Mouse (Mus musculus) spleen, postnatal 10 days (tissue): ENCODE data around the gene Trim11.

Experiments
- DNase-seq, 2 experiments: peaks; one replicate each; pipeline ENCODE4 v3.0.0; 2021 to 2022; ENCODE audit warnings: low spot score in 2 of 2

Trim11 gene

DNA sequence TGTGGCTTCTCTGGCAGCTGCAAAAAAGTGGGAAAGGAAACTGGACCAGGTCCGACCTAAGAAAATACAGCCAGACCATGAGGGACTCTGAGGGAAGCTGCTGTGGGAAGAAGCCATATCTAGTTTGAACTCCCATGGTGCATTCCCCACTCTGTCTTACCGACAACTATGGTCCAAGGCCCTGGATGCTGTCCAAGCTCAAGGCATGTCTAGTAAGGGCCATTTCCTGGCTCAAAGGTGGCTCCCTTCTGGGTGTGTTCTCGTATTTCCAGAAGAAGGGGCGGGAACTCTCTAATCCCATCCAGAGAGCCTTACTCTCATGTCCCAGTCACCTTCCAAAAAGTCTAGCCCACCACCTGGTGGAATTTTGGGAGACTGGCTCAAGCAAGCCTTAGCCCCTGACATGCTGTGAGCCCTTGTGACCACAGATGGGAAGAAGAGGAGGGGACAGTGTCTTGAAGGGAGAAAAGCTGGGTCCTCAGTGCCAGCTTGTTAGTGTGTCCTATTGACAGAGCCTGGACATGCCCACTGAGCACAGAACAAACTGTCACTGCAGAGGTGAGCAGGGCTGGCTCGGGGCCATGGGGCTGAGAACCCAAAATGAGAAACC is 2.6 kb downstream of the Trim11 start:
- DNase-seq = no peak

DNA sequence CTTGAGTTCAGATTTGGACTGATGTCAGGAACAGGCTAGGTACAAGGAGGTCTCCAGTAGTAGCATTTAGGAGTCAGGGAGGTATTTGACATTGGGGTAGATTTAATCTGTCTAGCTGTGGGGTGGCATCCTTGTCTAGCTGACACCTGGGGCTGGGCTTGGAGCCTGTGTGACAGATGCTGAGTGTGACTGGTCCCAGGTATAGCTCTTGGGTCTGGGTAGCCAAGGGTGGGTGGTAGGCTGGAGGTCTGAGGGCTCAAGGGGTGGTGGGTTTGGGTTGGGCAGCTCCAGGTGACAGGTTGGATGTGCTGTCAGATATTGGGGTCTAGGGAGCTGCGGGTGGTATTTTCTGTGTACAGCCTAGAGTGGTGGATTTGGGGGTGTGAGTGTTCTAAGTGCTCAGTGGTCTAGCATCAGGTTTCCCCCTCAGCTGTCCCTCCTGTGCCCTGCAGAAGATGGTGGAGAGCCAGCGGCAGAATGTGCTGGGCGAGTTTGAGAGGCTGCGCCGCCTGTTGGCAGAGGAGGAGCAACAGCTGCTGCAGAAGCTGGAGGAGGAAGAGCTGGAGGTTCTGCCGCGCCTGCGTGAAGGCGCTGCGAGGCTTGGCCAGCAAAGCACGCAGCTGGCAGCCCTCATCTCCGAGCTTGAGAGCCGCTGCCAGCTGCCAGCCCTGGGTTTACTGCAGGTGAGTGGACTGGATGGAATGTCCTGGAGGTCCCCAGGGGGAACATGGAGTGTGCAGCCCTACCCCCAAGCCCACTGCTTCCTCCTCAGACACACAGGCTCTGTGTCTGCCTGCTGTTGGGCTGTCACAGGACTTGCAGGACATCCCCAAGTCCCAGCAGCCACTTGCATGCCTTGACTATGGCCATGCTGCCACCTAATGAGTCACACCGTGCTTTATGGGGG is 3.9 kb downstream of the Trim11 start:
- peak; percentile 57 to 89 for DNase-seq

DNA sequence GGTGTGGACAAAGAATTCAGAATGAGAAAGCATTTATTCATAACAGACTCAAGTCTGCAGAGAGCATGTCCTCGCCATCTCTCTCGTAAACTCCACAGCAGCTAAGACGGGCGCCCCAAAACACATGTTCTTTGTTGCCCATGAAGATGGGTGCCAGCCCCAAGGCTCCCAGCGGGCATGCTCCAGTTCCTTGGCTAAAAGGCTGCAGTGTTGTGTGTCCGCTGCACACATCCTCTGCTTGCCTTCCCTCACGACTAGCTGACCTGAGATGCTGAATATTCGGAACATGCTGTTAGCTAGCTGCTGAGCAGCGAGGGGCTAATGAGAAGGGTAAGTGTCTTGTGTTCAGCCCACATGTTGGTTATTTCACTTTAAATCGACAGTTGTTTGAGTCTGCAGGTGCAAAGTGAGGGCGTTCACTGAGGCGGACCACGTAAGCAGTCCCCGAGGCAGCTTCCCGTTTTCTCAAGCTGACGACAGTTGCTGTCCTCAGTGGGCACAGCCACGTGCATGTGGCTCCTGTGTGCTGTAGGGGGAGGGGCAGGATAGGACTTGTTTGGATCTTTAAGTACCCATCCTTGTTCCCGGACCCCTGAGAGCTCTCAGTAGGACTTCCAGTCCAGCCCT is 4.7 kb downstream of the Trim11 start:
- peak in 1 of 2 experiments; percentile 66 for DNase-seq

DNA sequence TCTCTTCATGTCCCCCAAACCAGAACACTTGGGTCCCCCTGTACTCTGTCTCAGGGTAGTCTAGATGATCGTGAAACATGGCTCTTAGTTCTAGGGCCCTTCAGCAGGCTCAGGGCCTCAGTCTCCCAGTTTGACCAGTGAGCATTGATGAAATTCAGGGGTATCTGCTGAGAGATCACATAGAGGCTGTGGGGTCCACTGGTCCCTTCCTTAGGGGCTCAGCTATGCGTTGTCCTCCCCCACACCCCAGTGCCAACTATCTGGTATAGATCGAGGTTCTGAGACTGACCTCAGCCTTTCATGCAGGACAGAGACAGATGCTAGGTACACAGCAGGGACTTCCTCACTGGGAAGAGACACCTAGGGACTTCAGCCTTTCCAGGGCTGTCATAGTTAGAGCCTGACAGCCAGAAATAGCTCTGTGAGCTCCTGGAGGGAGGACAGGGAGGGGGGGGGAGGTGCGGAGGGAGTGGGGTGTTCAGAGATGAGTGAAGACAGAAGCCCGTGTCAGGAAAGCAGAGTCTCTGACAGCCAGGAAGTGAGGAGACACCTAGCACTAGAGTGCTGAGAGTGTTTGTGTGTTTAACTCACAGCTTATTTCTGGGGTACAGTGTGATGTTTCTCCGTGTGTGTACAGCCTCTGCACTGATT is 5.9 kb downstream of the Trim11 start:
- no peak for DNase-seq

DNA sequence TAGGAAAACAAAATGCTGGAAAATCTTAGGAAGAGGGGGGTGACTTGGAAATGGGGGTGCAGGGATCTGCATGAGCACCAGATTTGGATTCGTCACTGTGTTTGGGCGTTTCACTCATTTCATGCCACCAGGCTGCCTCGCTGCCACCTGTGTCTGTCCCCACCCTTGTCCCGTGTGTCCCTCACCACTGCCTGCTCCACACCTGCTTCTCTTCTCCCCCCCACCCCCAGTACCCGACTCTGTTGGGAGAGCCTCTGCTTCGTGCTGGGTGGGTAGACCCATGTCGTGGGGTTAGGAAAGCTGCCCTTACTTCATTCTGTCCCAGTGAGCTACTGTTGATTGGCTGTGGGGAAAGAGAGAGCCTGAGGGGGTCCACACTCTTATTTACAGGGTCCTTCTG is 6.8 kb downstream of the Trim11 start:
- no peak for DNase-seq

DNA sequence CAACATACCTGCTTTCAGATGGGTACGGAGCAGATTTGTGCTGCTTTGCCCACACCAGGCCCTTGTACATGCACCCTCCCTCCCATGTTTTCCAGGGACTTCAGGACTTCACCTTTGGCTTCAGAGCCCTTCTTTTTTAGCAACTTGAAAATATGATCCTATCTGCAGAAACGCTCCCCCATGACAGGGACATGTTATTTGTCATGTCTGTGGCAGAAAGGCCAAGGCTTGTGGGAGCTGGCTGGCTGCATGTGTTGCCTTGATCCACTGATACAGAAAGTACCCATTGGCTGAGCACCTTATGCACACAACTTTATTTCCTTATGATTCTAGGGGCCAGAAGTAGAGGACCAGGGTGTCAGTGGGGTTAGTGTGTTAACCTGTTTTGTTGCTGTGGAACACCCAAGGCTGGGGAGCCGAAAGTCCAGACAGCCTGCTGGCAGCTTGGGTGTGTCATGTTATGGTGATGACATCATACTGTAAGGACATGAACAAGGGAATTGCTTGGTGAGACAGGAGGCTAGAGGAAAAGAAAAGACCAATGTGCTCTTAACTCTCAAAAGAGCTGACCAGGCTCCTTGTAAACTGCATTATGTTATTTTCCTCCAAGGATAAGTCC is 7.5 kb downstream of the Trim11 start:
- no peak for DNase-seq

DNA sequence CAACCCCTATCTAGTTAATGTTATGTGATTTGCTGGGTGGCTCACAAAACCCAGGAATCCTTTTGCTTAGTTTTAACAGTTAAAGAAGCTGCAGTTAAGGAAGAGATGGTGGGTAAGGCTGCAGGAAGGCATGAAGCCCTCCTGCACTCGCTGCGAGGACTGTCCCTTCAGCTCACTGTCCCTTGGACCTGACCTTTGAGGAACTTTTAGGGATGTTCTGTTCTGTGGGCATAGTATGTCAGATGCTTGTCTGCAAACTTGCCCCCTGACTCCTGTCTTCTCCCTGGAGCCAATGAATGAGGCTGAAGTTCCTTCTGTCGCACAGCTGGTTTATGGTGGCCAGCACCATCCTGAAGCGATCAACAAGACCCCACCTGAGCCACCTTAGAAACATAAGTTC is 11.3 kb downstream of the Trim11 start:
- DNase-seq = no peak

DNA sequence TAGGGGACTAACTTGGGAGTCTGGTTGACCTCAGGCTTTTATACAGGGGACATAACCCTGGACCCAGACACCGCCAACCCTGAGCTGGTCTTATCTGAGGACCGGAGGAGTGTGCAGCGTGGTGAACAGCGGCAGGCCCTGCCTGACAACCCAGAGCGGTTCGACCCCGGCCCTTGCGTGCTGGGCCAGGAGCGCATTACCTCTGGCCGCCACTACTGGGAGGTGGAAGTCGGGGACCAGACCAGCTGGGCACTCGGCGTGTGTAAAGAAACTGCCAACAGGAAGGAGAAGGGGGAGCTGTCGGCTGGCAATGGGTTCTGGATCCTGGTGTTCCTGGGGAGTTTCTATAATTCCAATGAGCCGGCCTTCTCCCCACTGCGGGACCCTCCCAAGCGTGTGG is 12.2 kb downstream of the Trim11 start:
- no peak for DNase-seq

DNA sequence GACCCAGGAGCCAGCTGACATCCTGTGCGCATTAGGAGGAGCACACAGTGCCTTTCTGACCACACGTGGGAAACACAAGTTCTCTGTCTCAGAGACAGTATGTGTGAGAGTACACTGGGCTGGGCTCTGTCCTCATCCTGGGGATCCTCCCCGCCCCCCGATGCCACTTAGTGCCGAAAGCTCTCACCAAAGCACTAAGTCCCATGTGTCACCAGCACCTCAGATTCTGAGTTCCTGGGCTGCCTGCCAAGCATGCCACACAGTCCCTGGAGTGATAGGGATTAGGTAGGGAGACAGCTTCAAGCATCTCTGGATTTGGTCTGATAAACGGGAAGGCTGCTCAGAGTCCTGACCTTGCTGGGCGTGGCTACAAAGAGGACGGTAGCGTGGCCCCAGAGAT is 12.9 kb downstream of the Trim11 start:
- DNase-seq = no peak

DNA sequence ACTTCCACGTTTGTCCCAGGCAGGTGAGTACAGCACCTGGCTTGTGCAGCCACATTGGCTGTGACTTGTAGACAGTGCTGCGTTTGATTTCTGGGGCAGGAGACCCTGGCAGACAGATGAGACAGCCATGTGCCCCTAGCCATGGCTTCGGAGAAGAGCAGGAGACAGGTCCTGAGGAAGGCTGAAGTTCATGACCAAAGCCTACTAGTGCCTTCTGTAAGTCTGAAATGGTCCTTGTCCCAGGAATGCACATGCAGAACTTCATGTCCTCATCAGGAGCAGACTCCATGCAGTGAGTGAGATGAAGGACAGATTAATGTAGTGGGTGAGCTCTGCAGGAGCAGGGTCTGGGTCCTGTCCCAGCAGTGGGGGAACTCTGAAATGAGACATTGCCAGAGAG is 14.0 kb downstream of the Trim11 start:
- DNase-seq = no peak

DNA sequence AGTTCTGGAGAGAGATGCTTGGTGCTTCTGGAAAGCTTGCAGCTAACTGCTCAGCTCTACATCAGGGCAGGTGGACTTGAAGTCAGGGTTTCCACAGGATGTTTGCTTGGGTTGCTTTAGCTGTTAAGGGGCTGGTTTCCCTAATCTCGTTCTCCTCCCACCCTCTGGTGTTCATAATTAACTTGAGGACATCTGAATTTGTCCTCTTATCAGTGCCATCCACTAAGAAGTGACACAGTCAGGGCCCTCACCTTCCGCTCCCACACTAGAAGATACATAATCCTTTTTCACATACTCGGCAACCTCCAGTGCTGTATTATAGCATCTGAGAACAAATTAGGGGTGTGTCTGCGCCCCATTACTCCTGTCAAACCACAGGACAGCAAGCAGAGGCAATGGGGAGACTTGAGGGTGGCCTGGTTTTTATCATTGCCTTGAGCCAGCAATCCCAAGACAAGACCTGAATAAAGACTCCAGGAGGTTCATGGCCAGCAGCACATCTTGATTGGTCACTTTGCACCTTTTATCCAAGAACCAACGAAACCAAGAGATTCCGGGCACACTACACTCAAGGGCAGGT is 15.3 kb downstream of the Trim11 start:
- no peak for DNase-seq

DNA sequence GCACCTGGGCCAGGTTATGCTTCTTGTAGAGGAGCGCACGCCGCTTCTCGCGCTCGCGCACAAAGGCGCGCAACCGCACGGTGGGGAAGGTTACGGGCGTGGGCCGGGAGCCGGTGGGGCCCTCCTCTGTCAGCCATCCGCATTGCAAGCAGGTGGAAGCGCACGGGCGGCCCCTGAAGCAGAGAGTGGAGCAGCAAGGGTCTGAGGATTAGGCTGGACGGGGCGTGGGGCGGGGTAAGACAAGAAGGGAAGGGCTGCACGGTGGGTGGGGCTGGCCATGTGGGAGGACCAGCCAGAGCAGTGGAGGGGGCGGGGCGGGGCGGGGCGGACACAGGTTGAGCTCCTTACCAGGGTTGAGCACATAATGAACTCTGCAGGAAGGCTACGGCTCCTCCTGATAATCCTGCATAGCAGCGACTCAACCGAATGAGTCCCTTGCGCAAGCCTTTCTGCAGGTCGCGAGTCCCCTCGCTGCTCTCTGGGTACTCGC is 16.5 kb downstream of the Trim11 start:
- DNase-seq = peak in 1 of 2 experiments; percentile 74

DNA sequence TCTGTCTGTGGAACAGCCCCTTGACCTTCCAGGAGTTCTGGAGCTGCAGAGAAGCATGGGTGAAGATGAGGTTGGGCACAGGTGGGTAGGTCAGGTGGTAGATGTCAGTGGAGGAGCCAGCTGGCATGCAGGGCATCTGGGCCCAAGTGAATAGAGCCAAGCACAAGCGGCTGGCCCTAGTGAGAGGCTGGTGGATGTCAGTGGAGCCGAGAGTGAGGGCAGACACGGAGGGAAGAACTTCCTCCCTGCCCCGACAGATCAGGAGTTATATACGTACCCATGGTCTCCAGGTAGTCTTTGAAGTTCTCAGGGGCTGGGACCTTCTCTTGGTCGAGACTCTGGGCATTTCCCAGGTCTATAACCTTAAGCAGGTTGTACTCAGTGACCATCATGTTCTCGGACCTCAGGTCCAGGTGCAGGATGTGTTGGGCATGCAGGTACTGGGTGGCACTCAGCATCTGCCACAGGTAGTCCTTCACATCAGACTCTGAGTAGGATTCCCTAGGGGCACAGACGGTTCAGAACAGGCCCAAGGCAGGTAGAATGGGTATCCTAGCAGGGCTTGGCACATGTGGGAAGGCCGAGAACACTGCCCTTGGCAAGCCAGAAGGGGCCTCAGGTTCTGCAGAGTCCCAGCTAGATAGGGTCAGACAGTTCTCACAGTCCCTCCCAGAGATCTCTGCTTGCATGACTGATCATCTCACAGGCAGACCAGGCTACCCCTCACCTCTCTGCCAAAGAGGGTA is 17.3 kb downstream of the Trim11 start:
- no peak for DNase-seq

DNA sequence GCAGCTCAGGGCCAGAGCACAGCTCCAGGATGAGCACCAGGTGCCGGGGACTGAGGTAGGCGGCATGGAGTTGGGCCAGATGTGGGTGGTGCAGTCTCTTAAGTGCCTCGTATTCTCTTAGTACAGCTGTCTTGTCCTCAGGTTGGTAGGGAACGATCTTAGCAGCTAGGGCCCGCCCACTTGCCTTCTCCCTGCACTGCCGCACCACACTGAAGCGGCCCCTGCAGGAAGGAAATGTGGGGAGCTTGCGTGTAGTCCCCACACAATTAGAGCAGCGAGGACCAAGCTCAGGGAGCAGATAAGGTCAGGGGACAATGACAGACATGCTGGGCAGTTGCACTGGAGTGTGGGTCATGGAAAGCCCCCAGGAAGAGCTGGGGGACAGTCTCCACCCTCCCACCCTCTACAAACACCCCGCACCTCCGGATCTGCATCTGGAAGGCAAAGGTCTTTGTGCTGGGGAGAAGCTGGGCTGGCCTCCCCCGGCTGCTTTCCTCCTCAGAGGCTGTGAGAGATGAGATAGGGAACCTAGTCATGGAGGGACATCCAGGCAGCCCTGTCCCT is 18.0 kb downstream of the Trim11 start:
- DNase-seq = peak in 1 of 2 experiments; percentile 55

DNA sequence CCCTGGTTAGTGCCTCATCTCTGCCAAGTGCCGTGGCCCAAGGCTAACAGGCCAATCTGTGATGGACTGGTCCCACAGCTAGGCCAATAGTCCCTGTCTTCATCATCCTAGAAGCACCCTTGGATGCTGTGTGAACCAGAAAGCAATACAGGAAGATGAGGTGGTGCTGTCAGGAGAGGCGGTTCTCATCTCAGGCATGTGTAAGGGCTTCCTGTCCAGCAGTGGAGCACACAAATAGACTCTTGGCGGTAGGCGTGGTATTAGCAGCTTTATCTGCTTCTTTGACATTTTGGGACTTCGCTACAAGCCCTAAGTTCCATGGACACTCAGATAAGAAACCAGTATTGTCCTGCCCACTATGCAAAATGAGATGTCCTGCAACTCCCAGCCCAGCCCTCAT is 19.6 kb downstream of the Trim11 start:
- no peak for DNase-seq

DNA sequence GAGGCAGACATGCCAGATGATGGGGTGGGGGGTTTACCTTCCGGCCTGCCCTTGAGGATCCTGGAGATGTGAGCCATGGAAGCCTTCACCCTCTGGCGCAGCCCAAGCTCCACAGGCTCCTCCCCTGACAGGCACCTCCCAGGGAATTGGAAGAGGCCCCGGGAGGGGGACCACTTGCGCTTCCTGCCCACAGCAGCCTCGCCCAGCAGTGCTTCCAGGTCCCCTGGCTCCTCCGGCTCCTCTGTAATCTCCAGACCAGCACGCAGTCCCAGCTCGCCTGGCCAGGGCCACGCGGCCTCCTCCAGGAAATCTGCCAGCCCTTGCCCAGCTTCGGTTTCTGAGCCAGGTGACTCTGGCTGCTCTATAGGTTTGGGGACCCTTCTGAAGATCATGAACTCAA is 21.3 kb downstream of the Trim11 start:
- DNase-seq = no peak

DNA sequence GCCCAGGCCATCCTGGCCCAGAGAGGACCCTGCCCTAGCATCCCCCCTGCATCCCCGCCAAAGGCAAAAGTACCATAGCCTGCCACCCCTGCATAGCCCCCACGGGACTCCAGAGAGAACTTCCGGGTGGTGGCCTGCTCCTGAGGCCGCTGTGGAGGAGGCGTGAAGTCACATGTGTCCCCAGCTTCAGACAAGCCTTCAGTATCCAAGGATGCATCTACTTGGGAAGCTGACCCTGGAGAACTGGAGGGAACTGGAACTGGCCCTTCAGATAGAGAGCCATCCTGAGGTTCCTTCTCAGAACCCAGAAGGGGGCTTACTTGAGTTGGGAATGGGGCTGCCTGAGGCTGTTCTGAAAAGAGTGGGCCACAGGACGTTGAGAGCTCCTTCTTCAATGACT is 21.9 kb downstream of the Trim11 start:
- no peak for DNase-seq

DNA sequence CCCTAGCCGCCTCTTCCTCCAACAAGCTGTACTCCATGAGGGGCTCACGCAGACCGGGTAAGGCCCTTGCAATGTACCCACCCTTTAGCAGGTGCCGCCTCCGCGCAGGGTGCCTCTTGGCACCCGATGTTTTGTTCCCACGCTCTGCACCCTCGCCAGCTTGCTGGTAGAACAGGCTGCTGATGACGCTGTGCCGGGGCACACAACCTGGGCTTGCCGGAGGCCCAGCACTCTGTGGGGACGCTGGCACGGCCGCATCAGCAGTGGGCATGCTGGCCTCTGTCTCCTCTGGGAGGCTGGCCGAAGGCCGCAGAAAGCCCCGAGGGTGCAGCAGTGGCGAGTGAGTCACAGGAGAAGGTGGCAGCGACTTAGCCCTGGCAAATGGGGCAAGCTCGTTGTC is 22.7 kb downstream of the Trim11 start:
- DNase-seq = no peak

DNA sequence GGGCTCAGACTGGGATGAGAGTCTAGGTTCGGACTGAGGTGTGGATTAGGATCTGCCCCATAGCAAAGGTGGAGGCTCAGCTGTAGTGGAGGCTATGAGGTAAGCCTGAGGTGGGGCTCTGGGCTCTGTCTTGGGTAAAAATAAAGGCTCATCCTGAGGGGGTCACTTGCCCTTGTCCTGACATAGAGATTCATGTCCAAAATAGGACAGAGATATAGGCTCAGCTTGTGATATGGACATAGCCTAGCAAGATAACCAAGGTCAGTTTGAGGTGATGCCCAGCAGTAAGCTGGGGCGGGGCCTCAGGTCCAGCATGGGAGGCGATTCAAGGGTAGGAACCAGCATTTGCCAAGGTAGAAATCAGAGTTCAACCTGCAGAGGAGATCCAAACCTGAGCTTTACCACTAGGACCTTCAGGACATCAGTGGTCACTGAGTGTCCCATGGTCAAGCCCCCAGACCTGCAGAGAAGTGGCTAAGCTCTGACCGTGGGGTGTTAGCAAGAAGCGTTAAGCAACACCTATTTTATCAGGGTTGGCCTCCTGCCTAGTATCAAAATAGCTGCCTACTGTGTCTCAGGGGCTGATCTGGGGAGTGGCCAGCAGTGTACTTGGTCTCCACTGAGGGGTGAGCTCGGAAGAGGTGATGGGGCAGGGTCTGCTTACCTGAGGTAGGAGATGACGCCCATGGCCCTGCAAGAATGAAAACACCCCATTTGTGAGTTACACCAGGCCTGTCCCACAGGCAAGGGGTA is 24.6 kb downstream of the Trim11 start:
- no peak for DNase-seq

DNA sequence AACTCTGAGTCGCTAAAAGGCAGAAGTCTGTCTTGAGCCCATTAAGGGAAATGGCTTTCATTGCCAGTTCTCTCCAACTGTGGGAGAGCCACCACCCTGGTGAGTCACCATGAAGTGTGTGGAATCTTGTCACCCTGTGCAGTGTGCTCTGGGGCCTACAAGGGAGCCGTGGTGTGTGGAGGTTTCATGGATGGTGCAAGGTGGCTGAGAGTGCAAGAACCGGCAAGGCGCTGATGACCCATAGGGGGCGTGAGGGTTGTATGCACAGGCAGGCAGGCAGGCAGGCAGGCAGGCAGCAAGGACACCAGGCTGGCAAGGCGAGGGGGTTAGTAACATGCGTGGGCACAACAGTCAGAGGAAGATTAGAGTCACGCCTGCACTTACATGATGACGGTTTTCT is 37.2 kb downstream of the Trim11 start:
- DNase-seq = peak in 1 of 2 experiments; percentile 60
